Mouse (Mus musculus) limb, embryonic 10.5 days (tissue): ENCODE data around the gene Cdsn. TPM values are rescaled to one million over a fixed set of nuclear protein-coding genes. Genes with fewer than 3 reads are reported as not detected.

ENCODE experiments used
- DNase-seq: peaks from one replicate; pipeline ENCODE4 v3.0.0-alpha.2; 2017; ENCODE audit warnings: low spot score
- H3K27ac ChIP-seq: fragments of 300-500 bp; sonication (generic); 2 replicates; pipeline ENCODE4 v1.5.1; 2016; ENCODE audit warnings: mild to moderate bottlenecking
- H3K27me3 ChIP-seq: fragments of 300-500 bp; sonication (generic); 2 replicates; pipeline ENCODE4 v1.6.1; 2016; ENCODE audit warnings: low read depth, mild to moderate bottlenecking; ENCODE audit not compliant: poor library complexity, severe bottlenecking
- H3K36me3 ChIP-seq: fragments of 300-500 bp; sonication (generic); 2 replicates; pipeline ENCODE4 v1.6.1; 2016; ENCODE audit warnings: mild to moderate bottlenecking, moderate library complexity
- H3K4me1 ChIP-seq: fragments of 300-500 bp; sonication (generic); 2 replicates; pipeline ENCODE4 v1.6.1; 2016
- H3K4me3 ChIP-seq: fragments of 300-500 bp; sonication (generic); 2 replicates; pipeline ENCODE4 v1.5.1; 2016; ENCODE audit warnings: mild to moderate bottlenecking, moderate library complexity
- H3K9me3 ChIP-seq: fragments of 300-500 bp; sonication (generic); replicated peaks from 2 replicates; pipeline ENCODE4 v1.6.1; 2016; ENCODE audit warnings: mild to moderate bottlenecking
- WGBS: fragments of 180-500 bp; shearing (Covaris S2); methylation state at CpG from one replicate; pipeline ENCODE4 v1.1.7; 2016; 5-methylcytosine and 5-hydroxymethylcytosine counted together
- polyA plus RNA-seq: library from polyadenylated mRNA; unstranded; fragments of >200 nt; fragmentation: Nextera tagmentation; extraction: Ambion mirVana; gene quantifications from 2 replicates; pipeline ENCODE4 v1.2.1, GENCODE M21; 2016

Gene Cdsn
- polyA plus RNA-seq, 1 experiment from 2014 or later = not detected

GRCm38 (mm10) chr17:35591219-35591578 is 39.3 kb downstream of the Cdsn start:
- no peak overlapping the region for H3K27ac ChIP-seq
- no peak overlapping the region for H3K4me3 ChIP-seq
- DNase-seq = no peak
- H3K9me3 ChIP-seq = no peaks in the 10 kb centered on the region
- H3K36me3 ChIP-seq = no peaks in the 10 kb centered on the region
- H3K27me3 ChIP-seq = no peaks in the 10 kb centered on the region
- H3K4me1 ChIP-seq = peaks cover 5% of the 10 kb centered on the region
- WGBS = 97% methylated on average over 7 of the region's 7 CpGs

DNA sequence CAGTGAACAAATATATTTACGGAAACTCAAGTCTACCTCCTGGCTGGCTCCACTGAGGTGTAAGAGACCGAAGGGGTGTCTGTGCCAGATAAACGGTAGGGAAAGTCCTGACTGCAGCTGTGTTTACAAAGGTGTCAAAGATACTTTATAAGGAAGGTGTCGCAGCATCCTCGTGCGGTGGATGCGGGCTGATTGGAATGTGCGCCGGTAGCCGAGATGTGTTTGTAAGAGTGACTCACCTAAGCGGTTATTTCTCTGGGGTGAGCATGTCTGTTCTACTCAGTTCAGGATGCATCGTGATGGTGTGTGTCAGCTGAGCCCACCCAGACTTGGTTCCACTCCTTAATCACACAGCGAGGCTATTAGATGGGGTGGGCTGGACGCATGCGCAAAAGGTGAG is 39.8 kb downstream of the Cdsn start:
- no peak for DNase-seq
- no peaks in the 10 kb centered on the region for H3K9me3 ChIP-seq
- H3K4me1 ChIP-seq = peaks cover 5% of the 10 kb centered on the region
- H3K27me3 ChIP-seq = no peaks in the 10 kb centered on the region
- WGBS = 91% methylated on average over 15 of the region's 15 CpGs
- H3K27ac ChIP-seq = no peak overlapping the region
- no peaks in the 10 kb centered on the region for H3K36me3 ChIP-seq
- no peak overlapping the region for H3K4me3 ChIP-seq

DNA sequence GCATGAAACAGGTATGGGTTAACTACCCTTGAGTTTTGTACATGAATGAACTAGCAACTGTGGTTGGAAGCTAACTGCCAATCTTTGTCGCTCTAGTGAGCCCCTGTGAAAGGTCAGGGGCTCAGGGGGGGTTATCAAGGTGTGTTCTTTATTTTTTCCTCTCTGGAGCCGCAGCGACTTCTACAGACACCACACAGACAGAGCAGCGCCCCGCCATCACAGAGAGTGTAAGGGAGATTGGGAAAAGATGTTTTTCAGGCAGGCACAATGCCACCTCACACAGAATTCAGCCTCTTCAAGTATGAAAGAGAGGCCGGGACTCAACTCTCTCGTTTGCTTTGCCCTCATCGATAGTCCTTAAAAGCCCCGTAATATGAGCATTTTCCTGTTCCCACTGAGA is 40.2 kb downstream of the Cdsn start:
- 85% methylated on average over 9 of the region's 9 CpGs for WGBS
- Histone ChIP-seq H3K27me3 (no peaks in the 10 kb centered on the region), H3K4me3 (no peak overlapping the region), H3K27ac (no peak overlapping the region), H3K36me3 (no peaks in the 10 kb centered on the region), H3K4me1 (peaks cover 5% of the 10 kb centered on the region), H3K9me3 (no peaks in the 10 kb centered on the region)
- DNase-seq = no peak

DNA sequence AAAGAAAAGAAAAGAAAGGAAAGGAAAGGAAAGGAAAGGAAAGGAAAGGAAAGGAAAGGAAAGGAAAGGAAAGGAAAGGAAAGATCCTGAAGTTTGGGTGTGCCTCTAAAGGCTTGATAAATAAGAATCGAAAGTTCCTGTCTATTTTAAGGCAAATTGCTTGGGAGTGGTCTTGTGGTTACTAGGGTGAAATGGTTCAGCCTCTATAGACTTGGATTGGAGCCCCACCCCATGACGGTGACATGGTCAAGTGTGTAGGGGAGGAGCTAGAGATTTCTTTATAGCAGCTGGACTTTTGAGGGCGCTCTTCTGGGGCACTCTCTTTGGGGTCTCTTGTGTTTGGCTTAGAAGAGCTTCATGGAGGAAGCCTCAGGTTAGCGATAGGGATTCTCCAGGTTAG is 41.9 kb downstream of the Cdsn start:
- no peaks in the 10 kb centered on the region for H3K36me3 ChIP-seq
- no peak overlapping the region for H3K27ac ChIP-seq
- no peak for DNase-seq
- WGBS = 40% methylated on average over 4 of the region's 4 CpGs
- H3K4me3 ChIP-seq = no peak overlapping the region
- no peaks in the 10 kb centered on the region for H3K27me3 ChIP-seq
- H3K9me3 ChIP-seq = no peaks in the 10 kb centered on the region
- H3K4me1 ChIP-seq = peaks cover 5% of the 10 kb centered on the region

DNA sequence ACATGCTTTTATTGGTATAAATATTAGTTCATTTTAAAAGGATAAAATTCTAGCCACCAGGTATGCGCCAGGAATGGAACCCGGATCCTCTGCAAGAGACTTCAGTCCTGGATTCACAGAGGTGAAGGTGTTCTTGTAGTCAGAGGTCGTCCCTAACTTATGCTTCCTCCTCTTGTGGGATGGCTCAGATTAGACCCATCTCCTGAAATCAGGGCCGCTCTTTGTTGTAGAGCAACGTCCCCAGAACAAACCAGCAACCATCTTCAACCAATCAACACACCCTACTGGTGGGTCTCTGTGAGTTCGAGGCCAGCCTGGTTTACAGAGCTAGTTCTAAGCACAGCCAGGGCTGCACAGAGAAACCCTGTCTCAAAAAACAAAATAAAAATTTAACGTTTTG is 42.5 kb downstream of the Cdsn start:
- H3K27ac ChIP-seq = no peak overlapping the region
- no peak overlapping the region for H3K4me3 ChIP-seq
- WGBS = 86% methylated on average over 7 of the region's 7 CpGs
- no peak for DNase-seq
- H3K9me3 ChIP-seq = no peaks in the 10 kb centered on the region
- no peaks in the 10 kb centered on the region for H3K36me3 ChIP-seq
- H3K27me3 ChIP-seq = no peaks in the 10 kb centered on the region
- H3K4me1 ChIP-seq = peaks cover 5% of the 10 kb centered on the region

- Histone ChIP-seq H3K4me1 (no peaks in the 10 kb centered on the region), H3K27ac (no peak overlapping the region), H3K9me3 (no peaks in the 10 kb centered on the region), H3K4me3 (no peak overlapping the region), H3K27me3 (no peaks in the 10 kb centered on the region), H3K36me3 (no peaks in the 10 kb centered on the region)
- DNase-seq = no peak
- WGBS = 95% methylated on average over 3 of the region's 3 CpGs
These were observed 45.5 kb downstream of the Cdsn start for GRCm38 (mm10) chr17:35597399-35597798.

GRCm38 (mm10) chr17:35601249-35601648 is 49.3 kb downstream of the Cdsn start, which contains the start of gene Sfta2:
TSS of gene Sfta2 (plus strand) at chr17:35601549.
- no peaks in the 10 kb centered on the region for H3K27me3 ChIP-seq
- H3K27ac ChIP-seq = no peak within 1 kb of the TSS
- H3K4me3 ChIP-seq = no peak within 1 kb of the TSS
- H3K36me3 ChIP-seq = no peaks in the 10 kb centered on the region
- no peaks in the 10 kb centered on the region for H3K4me1 ChIP-seq
- DNase-seq = no peak
- WGBS = 71% methylated on average over 2 of the region's 2 CpGs
- no peaks in the 10 kb centered on the region for H3K9me3 ChIP-seq

GRCm38 (mm10) chr17:35601736-35602354 is 49.9 kb downstream of the Cdsn start:
- 63% methylated on average over 8 of the region's 8 CpGs for WGBS
- Histone ChIP-seq H3K27ac (no peak overlapping the region), H3K9me3 (no peaks in the 10 kb centered on the region; the same call in 1 of the 2 replicates), H3K27me3 (no peaks in the 10 kb centered on the region), H3K36me3 (no peaks in the 10 kb centered on the region), H3K4me3 (no peak overlapping the region), H3K4me1 (no peaks in the 10 kb centered on the region)
- DNase-seq = no peak

Other genes with a start within 250 kb of the Cdsn start
- gene H2-Q1, start 231.7 kb upstream of the Cdsn start, polyA plus RNA-seq = not detected in 2 replicates
- gene H2-Q2, start 209.9 kb upstream of the Cdsn start, polyA plus RNA-seq = 0.79 and 0.80 TPM in 2 replicates
- gene H2-Q4, start 172.5 kb upstream of the Cdsn start, polyA plus RNA-seq = 2.2 and 3.6 TPM in 2 replicates
- 2.6 and 3.8 TPM in 2 replicates for gene H2-Q6, start 127.3 kb upstream of the Cdsn start, polyA plus RNA-seq
- gene H2-Q7, start 113.0 kb upstream of the Cdsn start, polyA plus RNA-seq = 24.7 and 28.4 TPM in 2 replicates
- gene H2-Q10, start 82.0 kb upstream of the Cdsn start, polyA plus RNA-seq = 0.51 and 0.53 TPM in 2 replicates
- gene Pou5f1, start 46.1 kb upstream of the Cdsn start, polyA plus RNA-seq = not detected in 2 replicates
- gene Tcf19, start 35.3 kb upstream of the Cdsn start, polyA plus RNA-seq = 38.8 and 52.0 TPM in 2 replicates
- gene Cchcr1, start 35.0 kb upstream of the Cdsn start, polyA plus RNA-seq = 24.9 and 25.5 TPM in 2 replicates
- gene Psors1c2, start 18.9 kb upstream of the Cdsn start, polyA plus RNA-seq = 1.4 TPM in 2 replicates
- gene 2300002M23Rik, start 15.3 kb downstream of the Cdsn start, polyA plus RNA-seq = not detected in 2 replicates
- gene Sfta2, start 49.4 kb downstream of the Cdsn start, polyA plus RNA-seq = not detected in 2 replicates
- not detected in 2 replicates for gene Gm9573, start 74.5 kb downstream of the Cdsn start, polyA plus RNA-seq
- 0.08 and 0.24 TPM in 2 replicates for gene Mucl3, start 91.6 kb downstream of the Cdsn start, polyA plus RNA-seq
- 21.1 and 21.5 TPM in 2 replicates for gene Vars2, start 115.5 kb downstream of the Cdsn start, polyA plus RNA-seq
- gene Gtf2h4, start 121.6 kb downstream of the Cdsn start, polyA plus RNA-seq = 67.0 and 72.4 TPM in 2 replicates
- 18.3 and 21.9 TPM in 2 replicates for gene Ddr1, start 152.5 kb downstream of the Cdsn start, polyA plus RNA-seq